Mouse (Mus musculus): Measurements from ENCODE around the gene Efnb3.
A peak's percentile ranks its signal among the peaks of the same experiment; 100 is the strongest.
"Not testable (repeated sequence)": the region's sequence is repeated elsewhere in the genome, so short reads cannot be mapped to it uniquely, and the experiment has no call there.

Gene Efnb3

DNA sequence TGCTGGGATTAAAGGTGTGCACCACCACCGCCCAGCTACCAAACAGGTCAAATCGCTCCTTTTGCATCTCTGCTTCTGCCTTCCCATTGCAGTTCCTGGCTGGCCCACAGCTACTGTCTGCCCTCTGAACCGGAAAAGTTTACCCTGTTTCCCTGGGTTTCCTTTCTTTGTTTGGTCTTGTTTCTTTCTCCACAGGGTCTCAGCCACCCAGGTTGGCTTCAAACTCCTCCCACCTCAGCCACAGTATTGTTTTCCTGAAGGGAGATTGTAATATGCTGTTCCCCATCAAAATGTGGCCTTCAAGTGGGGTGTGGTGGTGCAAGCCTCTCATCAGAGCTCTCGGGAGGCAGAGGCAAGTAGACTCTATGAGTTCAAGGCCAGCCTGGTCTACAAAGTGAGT, 8.7 kb downstream of the Efnb3 start:
- no peak for DNase-seq (ENCODE audit: low spot score)

DNA sequence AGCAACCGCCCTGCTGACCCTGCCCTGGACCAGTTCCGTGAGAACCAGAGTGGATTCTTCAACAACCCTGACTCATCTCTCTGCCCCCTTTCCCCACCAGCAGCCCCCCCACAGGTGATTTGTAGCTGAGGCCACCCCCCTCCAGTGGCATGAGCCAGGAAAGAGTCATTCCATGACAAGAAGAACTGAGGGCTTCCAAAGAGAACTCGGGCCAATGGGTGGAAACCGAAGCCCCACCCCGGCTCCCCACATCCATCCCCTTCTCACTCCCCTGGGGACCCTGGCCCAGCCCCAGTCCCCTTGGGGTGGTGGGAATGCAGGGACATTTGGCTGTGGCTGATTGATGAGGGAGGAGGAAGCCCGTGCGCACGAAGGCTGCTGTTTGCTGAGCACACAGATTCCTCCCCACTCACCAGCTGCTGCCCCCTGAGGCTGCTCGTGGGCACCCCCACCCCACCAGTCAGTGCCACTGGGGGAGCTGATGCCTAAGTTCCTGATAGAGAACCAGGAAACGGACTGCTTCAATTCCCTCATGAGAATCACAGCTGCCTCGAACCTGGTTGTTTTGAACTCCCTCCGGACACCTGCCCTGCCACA, 10.8 kb downstream of the Efnb3 start, which contains the start of gene Dnah2:
Gene Dnah2 (minus strand): TSS at position 51 of the 597 bp plus-strand sequence.
- no peak for DNase-seq (ENCODE audit: low spot score)

DNA sequence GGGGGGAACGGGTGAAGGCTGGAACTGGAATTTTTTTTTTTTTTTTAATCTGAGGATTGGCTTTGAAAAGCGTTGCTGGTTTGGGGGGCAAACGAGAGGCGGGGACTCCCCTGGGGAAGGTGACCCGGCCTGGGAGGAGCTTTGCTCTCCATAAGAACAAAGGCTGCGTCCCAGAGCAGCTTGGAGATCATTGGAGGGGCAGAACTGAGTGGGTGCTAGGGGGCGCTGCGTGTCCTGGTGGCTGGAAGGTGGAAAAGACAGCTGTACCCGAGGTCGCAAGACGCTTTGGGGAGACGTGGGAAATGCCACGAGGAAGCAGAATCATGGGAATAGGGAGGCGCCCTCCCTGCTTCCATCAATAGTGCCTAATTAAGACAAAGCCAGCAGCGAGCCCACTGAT, 12.9 kb downstream of the Efnb3 start:
- DNase-seq (ENCODE audit: low spot score): peak; percentile 79

DNA sequence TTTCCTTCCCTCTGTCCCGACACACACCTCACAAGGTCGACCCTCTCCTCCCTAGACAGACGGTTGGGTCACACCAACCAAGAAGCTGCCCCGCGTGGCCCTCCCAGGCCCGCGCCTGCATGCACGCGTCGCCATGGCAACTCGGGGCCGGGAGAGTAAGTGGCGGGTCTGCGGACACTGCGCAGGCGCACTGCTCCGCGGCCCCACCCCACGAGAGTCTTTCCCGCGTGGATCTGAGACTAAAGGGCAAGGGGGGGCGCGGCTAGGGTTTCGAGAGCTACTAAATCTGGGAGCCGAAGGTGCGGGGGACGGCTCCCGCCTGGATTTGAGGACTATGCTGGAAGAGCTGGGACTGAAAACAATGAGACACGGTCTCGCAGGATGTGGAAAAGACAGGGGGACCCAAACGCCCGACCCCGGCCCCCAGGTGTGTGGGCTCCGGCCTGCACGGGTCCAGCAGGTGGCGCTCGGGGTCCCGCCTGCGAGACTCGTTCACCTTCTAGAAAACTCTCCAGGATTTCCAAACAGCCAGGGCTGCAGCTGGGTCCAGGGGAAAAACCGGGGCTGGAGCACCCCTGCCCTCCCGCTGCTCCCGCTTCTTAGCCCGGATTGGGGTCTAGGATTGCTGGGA, 13.5 kb downstream of the Efnb3 start:
- DNase-seq (ENCODE audit: low spot score): peak; percentile 90

DNA sequence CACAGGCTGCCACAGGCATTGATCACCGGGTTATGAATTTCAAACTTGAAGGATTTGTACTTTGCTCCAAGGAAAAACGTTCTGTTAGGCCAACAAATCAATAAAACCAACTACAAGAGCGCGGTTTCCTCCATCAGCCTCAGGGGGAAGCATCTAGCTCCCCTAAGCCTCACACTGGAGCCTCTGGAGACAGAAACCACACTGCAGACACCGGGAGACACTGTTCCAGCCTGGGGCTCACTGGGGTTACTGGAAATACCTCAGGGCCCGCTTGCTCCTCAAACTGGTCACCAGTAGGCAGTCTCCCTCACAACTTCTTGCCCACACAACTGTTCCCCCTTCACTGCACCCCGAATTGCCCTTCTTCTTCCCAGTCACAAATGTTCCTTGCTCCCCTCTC, 14.0 kb downstream of the Efnb3 start:
- DNase-seq (ENCODE audit: low spot score): peak; percentile 60

DNA sequence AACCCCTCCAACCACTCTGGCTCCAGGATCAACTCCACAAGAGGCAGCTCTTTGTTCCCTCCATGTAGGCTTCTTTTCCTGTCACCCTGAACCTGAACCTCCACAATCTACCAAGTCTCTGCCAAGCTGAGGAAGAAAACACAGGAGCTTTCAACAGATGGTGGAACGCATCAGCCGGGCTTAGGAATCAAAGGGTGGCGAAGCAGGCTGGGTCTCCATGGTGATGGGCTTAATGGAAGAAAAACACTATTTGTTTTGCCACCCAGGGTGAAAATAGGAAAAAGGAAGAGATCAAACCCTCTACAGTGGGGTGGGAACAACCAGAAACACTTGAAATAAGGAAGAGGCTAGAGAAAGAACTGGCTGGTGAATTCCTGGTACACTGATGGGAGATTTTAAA, 16.4 kb downstream of the Efnb3 start:
- DNase-seq (ENCODE audit: low spot score): no peak

DNA sequence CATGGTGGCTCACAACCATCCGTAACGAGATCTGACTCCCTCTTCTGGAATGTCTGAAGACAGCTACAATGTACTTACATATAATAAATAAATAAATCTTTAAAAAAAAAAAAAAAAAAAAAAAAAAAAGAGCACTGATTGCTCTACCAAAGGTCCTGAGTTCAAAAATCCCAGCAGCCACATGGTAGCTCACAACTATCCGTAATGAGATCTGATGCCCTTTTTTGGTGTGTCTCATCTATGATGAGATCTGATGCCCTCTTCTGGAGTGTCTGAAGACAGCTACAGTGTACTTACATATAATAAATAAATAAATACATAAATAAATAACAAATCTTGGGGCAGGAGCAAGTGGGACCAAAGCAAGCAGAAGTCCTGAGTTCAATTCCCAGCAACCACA, 18.3 kb downstream of the Efnb3 start:
- not testable (repeated sequence) for DNase-seq (ENCODE audit: low spot score)

DNA sequence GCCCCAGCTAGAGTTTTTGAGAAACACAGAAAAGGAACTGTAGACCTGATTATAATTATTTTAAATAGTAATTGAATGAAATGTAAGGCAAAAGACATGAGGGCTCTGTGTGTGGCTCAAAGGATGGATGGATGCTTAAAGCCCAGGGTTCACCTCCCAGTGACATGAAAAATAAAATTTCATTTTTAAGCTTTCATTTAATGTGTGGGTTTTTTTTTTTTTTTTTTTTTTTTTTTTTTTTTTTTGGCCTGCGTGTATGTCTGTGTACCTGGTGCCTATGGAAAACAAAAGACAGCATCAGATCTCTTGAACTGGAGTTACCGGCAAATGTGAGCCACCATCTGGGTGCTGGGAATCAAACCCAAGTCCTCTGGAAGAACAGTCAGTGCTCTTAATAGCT, 19.3 kb downstream of the Efnb3 start:
- no peak for DNase-seq (ENCODE audit: low spot score)

DNA sequence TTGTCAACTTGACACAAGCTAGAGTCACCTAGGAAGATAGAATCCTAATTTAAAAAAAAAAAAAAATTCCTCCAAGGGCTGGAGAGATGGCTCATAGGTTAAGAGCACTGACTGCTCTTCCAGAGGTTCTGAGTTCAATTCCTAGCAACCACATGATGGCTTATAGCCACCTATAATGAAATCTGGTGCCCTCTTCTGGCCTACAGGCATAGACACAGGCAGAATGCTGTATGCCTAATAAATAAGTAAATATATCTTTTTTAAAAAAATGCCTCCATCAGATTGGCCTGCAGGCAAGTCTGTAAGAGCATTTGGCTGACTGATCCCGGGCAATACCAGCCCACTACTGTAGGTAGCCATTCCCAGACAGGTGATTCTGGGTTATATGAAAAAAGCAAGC, 25.0 kb downstream of the Efnb3 start:
- DNase-seq (ENCODE audit: low spot score): no peak

DNA sequence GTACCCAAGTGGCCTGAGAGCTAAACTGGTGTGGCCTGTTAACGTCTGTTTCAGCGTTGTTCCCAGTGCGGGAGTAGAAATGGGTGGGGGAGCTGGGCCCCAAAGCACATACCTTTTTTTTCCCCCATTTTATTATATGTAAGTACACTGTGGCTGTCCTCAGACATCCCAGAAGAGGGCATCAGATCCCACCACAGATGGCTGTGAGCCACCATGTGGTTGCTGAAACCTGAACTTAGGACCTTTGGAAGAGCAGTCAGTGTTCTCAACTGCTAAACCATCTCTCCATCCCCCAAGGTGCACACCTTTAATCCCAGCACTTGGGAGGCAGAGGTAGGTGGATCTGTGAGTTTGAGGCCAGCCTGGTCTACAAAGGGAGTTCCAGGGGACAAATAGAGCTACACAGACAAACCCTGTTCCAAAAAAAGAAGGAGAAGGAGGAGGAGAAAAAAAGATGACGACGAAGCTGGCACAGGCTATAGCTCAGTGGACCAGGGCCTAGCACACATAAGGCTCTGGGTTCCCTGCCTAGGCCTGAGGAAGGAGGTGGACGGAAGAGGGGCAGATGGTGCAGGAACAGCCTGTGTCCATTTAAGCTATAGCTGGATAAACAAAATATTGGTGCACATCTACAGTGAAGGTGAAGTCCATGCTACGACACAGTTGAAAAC, 27.4 kb downstream of the Efnb3 start:
- no peak for DNase-seq (ENCODE audit: low spot score)

DNA sequence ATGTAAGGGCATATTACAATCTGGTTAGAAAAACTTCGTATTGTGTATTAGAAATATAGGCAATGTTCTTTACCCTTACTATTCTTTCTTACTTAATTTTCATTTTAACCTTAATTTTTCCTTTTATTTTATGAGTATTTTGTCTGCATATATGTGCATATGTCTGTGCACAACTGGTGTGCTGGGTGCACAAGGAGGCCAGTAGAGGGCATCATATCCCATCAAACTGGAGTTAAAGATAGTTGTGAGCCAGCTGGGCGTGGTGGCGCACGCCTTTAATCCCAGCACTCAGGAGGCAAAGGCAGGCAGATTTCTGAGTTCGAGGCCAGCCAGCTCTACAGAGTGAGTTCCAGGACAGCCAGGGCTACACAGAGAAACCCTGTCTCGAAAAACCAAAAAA, 29.2 kb downstream of the Efnb3 start:
- DNase-seq (ENCODE audit: low spot score): not testable (repeated sequence)

DNA sequence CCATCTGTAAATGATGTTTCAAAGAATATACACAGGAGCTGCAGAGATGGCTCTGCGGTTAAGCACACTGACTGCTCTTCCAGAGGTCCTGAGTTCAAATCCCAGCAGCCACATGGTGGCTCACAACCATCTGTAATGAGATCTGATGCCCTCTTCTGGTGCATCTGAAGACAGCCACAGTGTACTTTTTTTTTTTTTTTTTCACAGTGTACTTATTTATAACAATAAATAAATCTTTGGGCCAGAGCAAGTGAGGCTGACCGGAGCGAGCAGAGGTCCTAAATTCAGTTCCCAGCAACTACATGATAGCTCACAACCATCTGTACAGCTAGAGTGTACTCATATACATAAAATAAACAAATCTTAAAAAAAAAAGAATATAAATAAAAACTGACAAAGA, 29.7 kb downstream of the Efnb3 start:
- not testable (repeated sequence) for DNase-seq (ENCODE audit: low spot score)

DNA sequence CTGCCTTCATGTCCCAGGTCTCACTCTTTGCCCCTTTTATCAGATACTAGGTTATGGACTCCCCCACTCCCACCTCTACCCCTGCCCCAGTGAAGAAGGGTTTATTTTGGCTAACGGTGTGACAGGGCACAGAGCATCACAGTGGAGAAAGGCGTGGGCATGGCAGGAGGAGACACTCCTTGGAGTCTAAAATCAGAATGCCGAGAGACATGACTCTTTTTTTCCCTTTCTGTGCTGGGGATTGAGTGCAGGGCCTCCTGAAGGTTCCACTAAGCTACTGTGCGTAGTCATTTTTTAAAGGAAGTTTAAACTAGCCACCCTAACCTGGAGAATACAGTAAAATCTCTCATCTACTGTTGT, 32.0 kb downstream of the Efnb3 start:
- no peak for DNase-seq (ENCODE audit: low spot score)

DNA sequence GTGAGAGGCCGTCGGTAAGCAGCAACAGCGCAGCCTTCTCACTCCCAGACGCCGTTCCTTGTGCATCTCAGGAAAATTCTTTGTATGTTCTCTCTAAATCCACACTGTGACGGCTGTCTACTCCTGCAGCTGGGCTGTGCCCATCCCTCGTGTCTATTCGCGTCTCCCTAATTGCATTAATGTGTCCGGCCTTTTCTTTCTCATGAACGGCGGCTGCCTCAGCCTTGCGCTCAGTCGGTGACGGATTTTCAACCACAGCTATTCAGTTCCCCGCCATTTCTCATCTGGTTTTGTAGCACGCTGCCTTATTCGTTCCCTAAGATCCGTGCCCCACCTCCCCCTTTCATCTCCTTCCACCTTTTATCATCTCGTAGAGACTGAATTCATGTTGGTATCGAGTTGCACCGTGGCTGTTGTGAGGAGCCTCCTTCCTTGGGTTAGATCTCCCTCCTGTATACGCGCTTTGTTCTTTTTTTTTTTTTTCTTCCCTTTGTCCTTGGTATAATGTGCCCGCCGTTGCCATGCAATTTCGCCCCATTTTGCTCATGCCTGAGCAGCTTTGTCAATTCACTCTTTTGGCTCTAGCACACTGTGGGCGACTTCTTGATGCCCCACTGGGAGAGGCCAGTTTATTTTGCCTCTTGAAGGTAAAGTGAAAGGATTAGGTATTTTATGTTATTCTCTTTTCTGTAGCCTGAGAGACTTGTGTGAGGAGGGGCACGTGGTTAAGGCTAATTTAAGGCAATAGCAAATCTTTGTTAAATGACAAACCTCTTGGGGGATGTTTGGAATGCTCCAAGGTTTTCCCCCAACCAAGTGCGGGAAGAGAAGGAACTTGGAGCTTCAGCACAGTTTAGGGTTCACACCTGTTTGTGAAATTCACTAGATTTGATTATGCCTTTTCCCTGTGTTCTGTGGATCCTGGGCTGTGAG, 32.6 kb downstream of the Efnb3 start:
- DNase-seq (ENCODE audit: low spot score): peak; percentile 78

DNA sequence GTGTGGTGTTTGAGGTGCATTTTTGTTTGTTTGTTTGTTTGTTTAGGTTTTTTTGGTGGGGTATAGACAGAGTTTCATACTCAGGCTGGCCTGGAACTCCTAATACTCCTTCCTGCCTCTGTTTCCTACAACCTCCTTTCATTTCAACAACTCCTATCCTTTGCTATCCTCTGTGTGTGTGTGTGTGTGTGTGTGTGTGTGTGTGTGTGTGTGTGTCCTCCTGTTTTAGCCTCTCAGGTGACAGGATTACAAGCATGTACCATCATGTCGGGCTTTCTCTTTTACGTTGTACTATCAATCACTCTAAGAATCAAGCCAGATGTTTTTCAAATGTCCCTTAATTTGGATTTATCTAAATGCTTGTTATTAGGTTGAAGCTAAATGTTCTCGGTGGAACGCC, 33.4 kb downstream of the Efnb3 start:
- DNase-seq (ENCODE audit: low spot score): no peak

DNA sequence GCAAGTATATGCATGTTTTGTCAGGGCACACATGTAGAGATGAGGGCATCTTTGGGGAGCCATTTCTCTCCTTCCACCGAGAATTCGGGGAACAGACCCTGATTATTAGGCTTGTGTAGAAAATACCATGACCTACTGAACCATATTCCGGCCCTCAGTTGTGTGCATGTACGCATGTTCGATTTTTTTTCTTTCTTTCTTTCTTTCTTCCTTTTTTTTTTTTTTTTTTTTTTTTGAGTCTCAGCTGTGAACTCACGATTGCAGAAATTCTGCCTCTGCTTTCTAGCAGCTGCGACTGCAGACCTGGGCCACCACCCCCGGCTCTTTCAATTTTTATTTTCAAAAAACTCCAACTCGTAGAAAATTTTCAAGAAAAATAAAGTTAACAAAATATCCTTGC, 34.3 kb downstream of the Efnb3 start:
- no peak for DNase-seq (ENCODE audit: low spot score)

DNA sequence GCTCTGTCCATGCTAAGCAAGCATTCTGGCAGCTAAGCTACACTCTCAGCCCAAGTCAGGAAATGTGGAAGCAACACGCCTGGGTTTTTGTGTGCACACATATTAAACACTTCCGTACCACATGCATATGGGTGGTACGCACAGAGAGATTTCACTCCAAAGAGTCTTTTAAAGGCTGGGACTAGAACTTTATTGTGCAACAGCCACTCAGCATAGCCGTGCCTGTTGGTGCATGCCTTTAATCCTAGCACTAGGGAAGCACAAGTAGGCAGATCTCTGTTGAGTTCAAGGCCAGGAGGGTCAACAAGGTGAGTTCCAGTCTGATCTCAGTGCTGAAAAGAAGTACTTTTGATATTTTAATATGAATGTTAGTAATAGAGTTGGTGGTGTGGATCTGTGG, 36.4 kb downstream of the Efnb3 start:
- no peak for DNase-seq (ENCODE audit: low spot score)

DNA sequence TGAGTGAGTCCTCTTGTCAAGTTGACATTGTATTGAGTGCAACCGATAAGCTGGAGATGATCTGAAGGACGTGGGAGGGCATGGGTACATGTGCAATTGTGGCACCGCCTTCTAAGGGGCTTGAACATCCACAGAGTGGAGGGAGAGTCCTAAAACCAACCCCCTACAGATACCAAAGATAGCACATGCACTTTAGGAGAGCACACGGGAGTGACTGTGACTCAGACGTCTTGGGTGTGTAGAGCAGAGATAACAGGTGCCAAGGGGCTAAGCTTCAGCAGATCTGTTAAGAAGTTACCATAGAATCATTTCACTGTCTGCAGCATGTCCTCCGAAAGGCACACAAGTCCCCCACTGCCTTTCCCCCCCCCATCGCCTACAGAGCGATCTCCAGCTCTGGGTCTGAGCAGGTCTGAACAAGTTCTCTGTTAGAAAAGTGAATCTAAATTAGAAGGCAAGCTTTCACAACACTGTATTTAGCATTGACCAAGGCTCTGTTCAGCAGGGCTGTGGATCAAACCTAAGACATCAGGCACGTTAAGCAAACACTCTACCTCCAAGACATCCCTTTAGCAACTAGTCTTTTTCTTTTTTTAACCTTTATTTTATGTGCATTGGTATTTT, 38.4 kb downstream of the Efnb3 start:
- DNase-seq (ENCODE audit: low spot score): no peak

DNA sequence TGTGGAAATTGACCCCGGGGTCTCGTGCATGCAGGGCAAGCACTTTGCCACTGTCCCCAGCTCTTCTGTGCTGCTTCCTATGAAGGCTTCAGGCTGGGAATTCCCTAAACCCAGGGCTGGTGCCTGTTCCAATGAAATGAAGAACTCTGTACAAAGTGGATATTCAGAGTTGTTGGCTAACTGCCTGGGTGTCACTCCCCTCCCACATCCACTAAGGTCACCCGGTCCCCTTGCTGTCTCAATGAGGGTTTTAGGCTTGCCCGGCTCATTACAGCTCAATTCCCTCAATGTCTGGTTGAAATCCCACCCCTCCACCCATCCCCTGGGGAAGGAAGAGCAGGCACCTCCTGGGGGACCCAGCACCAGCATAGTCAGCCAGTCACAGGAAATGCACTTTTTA, 40.0 kb downstream of the Efnb3 start:
- DNase-seq (ENCODE audit: low spot score): no peak

DNA sequence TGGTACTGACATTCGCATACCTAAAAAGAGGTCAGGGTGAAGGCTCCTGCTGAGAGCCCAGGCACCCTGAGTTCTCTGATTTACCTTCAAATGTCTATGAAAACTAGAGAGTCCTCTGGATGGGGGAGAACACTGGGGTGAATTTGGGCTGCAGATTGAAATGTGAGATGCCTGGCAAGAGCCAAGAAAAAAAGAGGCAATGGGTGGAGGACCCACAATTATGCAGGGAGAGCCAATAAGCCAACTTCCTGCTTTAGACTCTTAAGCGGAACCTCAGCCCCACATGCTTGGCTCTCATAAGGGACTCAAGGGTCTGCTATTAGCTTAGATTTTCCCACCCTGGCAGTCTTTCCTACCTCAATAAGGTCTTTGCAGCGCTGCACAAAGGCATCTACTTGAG, 43.3 kb downstream of the Efnb3 start:
- no peak for DNase-seq (ENCODE audit: low spot score)

DNA sequence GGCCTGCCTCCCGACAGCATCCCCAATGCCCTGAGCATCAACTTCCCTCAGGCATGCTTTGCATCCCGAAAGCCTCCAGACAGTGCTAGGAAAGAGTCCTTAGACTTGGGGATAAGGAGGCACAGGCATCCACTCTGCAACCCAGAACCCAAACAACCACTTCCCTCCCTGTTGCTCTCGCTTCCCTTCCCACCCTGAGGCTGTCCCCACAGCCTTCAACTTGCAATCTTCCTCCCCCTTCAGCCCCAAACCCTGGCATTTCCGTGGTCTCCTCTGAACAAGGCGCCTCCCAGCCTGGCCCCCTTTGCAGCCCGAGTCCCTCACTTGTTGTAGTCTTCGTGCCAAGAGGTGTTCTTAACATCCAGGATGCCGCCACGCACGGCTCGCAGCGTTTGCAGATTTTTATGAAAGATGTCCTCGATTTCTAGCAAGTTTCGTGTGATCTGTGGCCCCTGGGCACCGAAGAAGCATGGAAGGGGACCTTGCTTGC, 43.8 kb downstream of the Efnb3 start:
- no peak for DNase-seq (ENCODE audit: low spot score)

DNA sequence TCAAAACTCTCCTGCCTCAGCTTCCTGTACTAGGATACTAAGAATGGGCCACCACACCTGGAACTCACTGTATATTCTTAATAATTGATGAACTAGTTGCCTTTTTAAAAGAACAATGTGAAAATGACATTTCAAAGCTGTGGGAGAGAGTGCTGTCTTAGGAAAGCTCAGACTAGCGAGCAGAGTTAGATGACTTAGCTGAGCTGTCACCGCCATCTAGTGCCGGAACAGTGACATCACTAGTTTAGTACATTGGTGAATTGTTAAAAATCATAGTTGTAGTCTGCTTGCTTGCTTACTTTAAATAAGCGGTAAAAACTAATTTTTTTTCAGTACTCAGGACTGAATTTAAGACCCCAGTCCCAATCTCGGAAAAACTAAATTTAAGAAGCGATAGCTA, 46.2 kb downstream of the Efnb3 start:
- peak; percentile 83 for DNase-seq (ENCODE audit: low spot score)
